Mouse (Mus musculus): ENCODE data around the gene Krt6a.
A peak's percentile ranks its signal among the peaks of the same experiment; 100 is the strongest.
"Not testable (repeated sequence)": the region's sequence is repeated elsewhere in the genome, so short reads cannot be mapped to it uniquely, and the experiment has no call there.

Gene Krt6a

DNA sequence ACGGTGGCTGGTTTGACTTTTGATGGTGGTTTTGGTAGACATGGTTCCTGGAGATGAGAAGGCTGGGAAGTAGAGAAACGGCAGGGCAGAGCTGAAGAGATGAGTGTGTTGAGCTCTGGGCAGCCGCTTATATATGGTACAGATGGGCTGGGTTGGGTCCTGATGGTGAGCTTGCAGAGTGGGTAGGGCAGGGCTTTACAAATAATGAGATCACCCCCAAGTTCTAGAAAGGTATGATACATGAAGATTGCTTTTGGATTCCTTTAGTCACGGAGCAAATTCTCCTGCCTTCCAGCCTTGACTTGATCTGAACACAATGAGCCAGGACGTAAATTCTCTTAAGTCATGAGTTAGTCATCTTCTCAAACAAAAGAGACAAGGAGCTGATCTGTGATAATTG is at the start of gene Krt6a:
Krt6a (minus strand) TSS at position 101 of the 400 bp plus-strand sequence.
- no peak for DNase-seq (ENCODE audit: extremely low spot score)

DNA sequence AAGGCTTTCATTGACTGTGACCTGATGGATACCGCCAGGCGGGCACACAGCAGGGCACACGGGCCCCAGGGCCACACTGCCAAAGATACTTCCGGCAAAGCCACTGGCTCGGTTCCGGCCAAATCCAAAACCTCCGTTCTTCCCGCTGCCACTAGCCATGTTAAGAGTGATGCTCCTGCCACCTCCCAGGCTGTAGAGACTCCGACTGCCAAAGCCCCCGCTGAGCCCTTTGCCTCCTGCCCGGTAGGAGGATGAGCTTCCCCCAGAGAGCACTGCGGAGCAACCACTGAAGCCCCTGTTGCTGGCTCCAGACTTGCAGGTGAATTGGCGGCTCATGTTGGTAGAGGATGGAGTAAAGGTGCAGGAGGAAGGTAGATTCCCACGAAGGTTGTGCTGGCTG is 48.6 kb upstream of the Krt6a start, which contains the start of gene Krt71:
Krt71 (minus strand) TSS at position 399 of the 400 bp plus-strand sequence.
- no peak for DNase-seq (ENCODE audit: extremely low spot score)

GRCm38 (mm10) chr15:101737786-101738185 is 43.7 kb upstream of the Krt6a start:
- DNase-seq (ENCODE audit: extremely low spot score) = no peak

- DNase-seq (ENCODE audit: extremely low spot score) = no peak
Measured at GRCm38 (mm10) chr15:101730653-101731052, 36.5 kb upstream of the Krt6a start.

DNA sequence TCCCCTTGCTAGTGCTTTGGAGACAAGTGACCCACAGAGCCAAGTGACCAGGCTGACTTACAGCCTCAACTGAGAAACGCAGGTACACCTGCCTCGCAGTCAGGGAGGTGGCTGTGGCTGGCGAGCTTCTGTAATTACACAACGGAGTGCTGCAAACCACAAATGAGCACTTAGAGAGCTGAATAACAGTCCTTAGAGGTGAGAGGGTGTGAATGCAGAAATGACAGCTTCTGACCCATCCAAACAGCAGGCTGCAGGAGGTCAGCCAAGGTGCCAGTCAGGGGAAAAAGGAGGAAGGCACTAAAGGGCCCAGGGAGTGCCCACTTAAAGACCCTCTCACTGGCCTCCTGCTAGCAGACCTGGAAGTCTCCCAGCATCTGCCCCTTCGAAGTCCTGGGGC is 30.6 kb upstream of the Krt6a start:
- DNase-seq (ENCODE audit: extremely low spot score) = no peak

- DNase-seq (ENCODE audit: extremely low spot score) = no peak
Measured at GRCm38 (mm10) chr15:101715831-101716230, 21.7 kb upstream of the Krt6a start.

GRCm38 (mm10) chr15:101714356-101714755 is 20.2 kb upstream of the Krt6a start:
- DNase-seq (ENCODE audit: extremely low spot score) = no peak

GRCm38 (mm10) chr15:101713731-101714130 is 19.6 kb upstream of the Krt6a start:
- no peak for DNase-seq (ENCODE audit: extremely low spot score)

DNA sequence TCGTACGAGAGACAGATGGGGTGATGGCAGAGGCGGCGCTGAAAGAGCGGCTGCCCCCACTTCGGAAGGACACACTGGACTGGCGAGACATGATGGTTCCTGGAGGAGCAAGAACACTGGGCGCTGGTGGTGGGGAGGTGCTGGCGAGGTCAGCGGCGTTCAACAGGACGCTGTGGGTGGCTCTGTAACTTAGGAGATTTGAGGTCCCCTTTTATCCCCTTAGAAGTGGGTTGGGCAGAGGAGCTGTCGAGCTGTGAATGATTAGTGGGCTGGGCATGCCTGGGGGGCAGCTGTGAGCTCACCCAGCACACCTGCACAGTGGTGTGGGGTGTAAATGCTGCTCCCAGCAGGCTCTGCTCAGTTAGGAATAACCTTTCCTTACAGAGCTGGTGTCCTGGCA is 18.6 kb upstream of the Krt6a start, which contains the start of gene Krt5:
Krt5 (minus strand) TSS at position 179 of the 400 bp plus-strand sequence.
- DNase-seq (ENCODE audit: extremely low spot score) = no peak

GRCm38 (mm10) chr15:101708683-101709082 is 14.6 kb upstream of the Krt6a start:
- DNase-seq (ENCODE audit: extremely low spot score) = no peak

- no peak for DNase-seq (ENCODE audit: extremely low spot score)
Measured at GRCm38 (mm10) chr15:101707454-101707853, 13.3 kb upstream of the Krt6a start.

DNA sequence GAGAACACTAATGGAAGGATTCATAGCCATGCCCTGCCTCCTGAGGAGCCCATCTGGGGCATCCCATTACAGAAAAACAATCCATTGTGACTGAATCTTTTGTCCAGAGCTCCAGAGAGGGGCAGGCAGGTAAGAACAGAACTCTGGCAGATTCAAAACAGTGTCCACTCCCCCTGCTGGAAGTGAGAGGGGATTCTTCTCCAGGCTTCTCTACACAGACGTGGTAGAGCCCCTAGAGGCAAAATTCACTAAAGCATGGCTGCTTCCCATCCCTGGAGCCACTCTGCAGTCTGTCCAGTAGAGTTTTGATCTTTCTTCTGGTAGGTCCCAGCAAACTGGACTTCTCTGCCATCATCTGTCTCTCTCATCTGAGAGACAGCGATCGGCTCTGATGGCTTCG is 10.0 kb upstream of the Krt6a start:
- peak; percentile 45 for DNase-seq (ENCODE audit: extremely low spot score)

- no peak for DNase-seq (ENCODE audit: extremely low spot score)
Measured at GRCm38 (mm10) chr15:101702380-101702779, 8.3 kb upstream of the Krt6a start.

- no peak for DNase-seq (ENCODE audit: extremely low spot score)
Measured at GRCm38 (mm10) chr15:101699866-101700265, 5.8 kb upstream of the Krt6a start.

- no peak for DNase-seq (ENCODE audit: extremely low spot score)
Measured at GRCm38 (mm10) chr15:101699192-101699591, 5.1 kb upstream of the Krt6a start.

- no peak for DNase-seq (ENCODE audit: extremely low spot score)
Measured at GRCm38 (mm10) chr15:101697326-101698188, 3.5 kb upstream of the Krt6a start.

GRCm38 (mm10) chr15:101690460-101690859 is 3.6 kb downstream of the Krt6a start:
- not testable (repeated sequence) for DNase-seq (ENCODE audit: extremely low spot score)

GRCm38 (mm10) chr15:101688161-101688560 is 5.9 kb downstream of the Krt6a start:
- DNase-seq (ENCODE audit: extremely low spot score) = no peak

- no peak for DNase-seq (ENCODE audit: extremely low spot score)
Measured at GRCm38 (mm10) chr15:101680187-101680586, 13.9 kb downstream of the Krt6a start, which contains the start of gene Krt6b. Gene Krt6b (minus strand): TSS chr15:101680287.

DNA sequence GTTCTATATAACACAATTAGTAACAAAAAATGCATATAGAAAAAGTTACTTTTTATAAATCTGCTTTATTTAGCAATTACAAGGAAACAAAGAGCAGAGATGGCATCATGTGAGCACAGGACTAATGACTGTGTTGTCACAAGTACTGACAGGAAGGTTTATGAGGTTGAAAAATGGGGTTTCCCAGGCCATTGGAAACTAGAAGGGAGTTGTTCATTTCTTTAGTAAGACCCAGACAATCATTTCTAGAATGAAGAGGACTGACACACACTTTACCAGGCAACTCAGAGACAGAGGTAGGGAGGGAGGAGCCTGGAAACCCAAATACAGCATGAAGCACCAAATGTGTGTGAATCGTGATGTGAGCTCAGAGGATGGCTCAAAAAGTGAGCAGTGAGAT is 18.1 kb downstream of the Krt6a start:
- no peak for DNase-seq (ENCODE audit: extremely low spot score)

GRCm38 (mm10) chr15:101652736-101653265 is 41.3 kb downstream of the Krt6a start:
- no peak for DNase-seq (ENCODE audit: extremely low spot score)

- DNase-seq (ENCODE audit: extremely low spot score) = no peak
Measured at GRCm38 (mm10) chr15:101647280-101647679, 46.8 kb downstream of the Krt6a start, which contains the start of gene Gm5478. Gene Gm5478 (minus strand): TSS chr15:101647380.
